Mouse (Mus musculus) T-helper 17 cell (primary cell): ENCODE measurements around the gene Setd5.

Source experiments
- in situ Hi-C, 2 experiments: fragments of 300-600 bp; cut with MboI, MseI; formaldehyde crosslinking; loops; 1 replicate in 1 of 2; 2 replicates in 1 of 2; pipeline ENCODE4 v1.15.1; 2025; ENCODE audit warnings: high pct_unique_total_duplicates in 2 of 2

The Setd5 gene

DNA sequence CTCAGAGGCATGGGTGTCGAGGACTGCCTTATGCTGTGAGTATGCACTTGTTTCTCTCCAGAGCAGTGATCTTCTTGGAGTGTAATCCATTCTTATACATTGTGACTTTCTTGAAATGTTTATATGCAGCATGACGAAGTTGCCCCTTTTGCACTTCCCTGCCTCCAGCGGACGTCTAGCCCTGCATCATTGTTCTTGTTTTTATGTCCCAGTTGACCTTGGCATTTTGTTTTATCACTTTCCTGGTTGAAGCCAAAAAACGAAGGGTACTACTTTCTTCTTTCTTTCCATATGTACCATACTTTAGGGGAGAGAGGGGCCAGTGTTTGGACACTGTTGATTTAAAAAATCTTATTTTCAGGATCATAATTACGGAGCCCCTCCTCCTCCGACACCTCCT lies 32.8 kb downstream of the Setd5 start:
- in situ Hi-C loops: loop anchor here (5.0 to 25.0 kb wide), 3 partner anchors 37 to 602 kb away; partner anchors contain the start of gene Ghrl (in 1 of the 2)

DNA sequence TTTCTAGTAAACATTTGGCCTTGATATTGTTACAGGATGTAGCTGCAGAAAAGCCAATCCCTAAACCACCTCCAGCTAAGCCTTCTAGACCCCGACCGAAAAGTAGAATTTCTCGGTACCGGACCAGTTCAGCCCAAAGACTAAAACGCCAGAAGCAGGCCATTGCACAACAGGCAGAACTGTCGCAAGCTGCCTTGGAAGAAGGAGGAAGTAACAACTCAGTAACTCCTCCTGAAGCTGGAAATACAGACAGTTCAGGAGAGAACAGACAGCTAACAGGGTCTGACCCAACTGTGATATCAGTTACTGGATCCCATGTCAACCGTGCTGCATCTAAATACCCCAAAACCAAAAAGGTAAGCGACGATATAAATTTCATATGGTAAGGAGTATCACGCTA lies 43.6 kb downstream of the Setd5 start:
- in situ Hi-C loops: loop anchor here in 1 of 2 experiments (25.0 kb wide), 1 partner anchor 591 kb away; the partner anchor contains the start of gene Ghrl

DNA sequence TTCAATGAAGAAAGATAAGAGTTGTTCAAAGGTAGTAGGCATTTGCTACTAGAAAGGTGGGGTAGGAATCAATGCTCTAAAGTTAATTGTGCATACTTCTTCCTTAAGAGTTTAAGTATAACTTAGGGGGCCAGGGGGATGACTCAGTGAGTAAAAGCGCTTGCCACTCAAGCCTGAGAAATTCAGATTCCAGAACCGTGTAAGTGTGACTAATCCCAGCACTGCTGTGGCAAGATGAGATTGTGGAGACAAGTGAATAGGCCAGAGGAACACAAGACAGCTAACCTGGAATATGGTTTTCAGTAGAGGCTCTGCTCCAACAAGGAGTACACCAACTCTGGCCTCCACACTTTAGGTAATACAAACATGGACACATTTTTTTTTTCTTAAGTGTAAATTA lies 56.2 kb downstream of the Setd5 start:
- in situ Hi-C loops: loop anchor here (10.0 to 25.0 kb wide), 2 partner anchors 181 to 579 kb away; partner anchors contain the start of gene Ghrl (in 1 of the 2)

DNA sequence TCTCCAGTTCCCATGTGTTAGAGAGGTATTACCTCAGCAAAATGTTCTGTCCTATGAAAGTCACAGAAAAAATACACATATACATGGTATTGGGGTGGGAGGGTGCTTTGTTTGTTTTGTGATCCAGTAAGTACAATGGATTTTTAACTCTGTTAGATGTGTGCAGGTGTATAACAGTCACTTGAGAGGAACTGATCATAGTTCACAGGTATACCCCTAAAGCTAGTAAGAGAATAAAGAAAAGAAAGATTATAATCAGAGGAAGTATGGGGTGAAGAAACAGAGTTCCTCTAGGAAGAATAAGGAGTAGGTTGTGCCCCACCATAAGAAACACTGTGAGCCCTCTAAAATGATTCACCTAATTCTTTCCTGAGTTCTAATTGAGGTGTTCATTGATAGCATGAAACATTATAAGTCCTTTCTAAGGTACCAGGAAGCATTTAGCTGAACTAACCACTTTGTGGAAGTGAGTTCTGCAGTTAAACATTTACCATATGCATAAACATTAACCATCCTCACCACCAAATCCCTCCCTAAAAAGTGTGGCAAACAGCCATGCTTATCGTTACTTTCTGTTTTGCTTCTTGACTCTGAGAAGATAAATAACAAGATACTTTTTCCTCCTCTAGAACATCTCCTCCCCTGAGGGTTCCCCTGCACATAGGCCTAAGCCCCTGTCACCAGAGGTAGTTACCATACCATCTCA lies 64.4 kb downstream of the Setd5 start:
- in situ Hi-C loops: loop anchor here in 1 of 2 experiments (25.0 kb wide), 1 partner anchor 571 kb away; the partner anchor contains the start of gene Ghrl

DNA sequence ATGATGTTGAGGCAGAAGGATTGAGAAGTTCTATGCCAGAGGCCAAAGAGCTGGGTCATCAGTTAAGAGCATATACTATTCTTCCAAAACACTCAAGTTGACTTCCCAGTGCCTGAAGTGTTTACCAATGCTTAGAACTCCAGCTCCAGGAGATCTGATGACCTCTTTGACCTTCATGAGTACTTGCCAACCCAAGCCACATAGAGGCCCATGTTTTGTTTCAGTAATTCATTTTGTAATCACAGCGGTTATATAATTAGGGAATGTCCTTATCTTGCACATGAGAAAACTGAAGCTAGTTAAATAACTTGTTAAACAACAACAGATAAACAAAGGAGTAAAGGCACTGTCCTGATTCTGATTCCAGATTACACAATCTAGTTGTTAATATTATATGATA lies 67.6 kb downstream of the Setd5 start:
- in situ Hi-C loops: loop anchor here in 1 of 2 experiments (5.0 to 25.0 kb wide), 2 partner anchors 32 to 568 kb away; partner anchors contain the start of gene Ghrl

- in situ Hi-C loops: loop anchor here in 1 of 2 experiments (5.0 to 25.0 kb wide), 2 partner anchors 33 to 567 kb away; partner anchors contain the start of gene Ghrl
Measured at GRCm38 (mm10) chr6:113145249-113145648, 68.1 kb downstream of the Setd5 start.

GRCm38 (mm10) chr6:113154071-113154470 lies 76.9 kb downstream of the Setd5 start:
- in situ Hi-C loops: no loop called here

GRCm38 (mm10) chr6:113154886-113155285 lies 77.7 kb downstream of the Setd5 start:
- in situ Hi-C loops: no loop called here

- in situ Hi-C loops: no loop called here
Measured at GRCm38 (mm10) chr6:113156064-113156463, 78.9 kb downstream of the Setd5 start.

- in situ Hi-C loops: no loop called here
Measured at GRCm38 (mm10) chr6:113160106-113160505, 82.9 kb downstream of the Setd5 start.

GRCm38 (mm10) chr6:113161982-113162381 lies 84.8 kb downstream of the Setd5 start:
- in situ Hi-C loops: no loop called here

- in situ Hi-C loops: no loop called here
Measured at GRCm38 (mm10) chr6:113163513-113163912, 86.3 kb downstream of the Setd5 start.

GRCm38 (mm10) chr6:113166661-113167251 lies 89.6 kb downstream of the Setd5 start:
- in situ Hi-C loops: no loop called here

- in situ Hi-C loops: no loop called here
Measured at GRCm38 (mm10) chr6:113168316-113168975, 91.3 kb downstream of the Setd5 start.

GRCm38 (mm10) chr6:113169852-113170251 lies 92.7 kb downstream of the Setd5 start:
- in situ Hi-C loops: no loop called here

GRCm38 (mm10) chr6:113170651-113171050 lies 93.5 kb downstream of the Setd5 start:
- in situ Hi-C loops: no loop called here

GRCm38 (mm10) chr6:113172011-113172410 lies 94.8 kb downstream of the Setd5 start:
- in situ Hi-C loops: no loop called here

- in situ Hi-C loops: no loop called here
Measured at GRCm38 (mm10) chr6:113172568-113172967, 95.4 kb downstream of the Setd5 start.

- in situ Hi-C loops: no loop called here
Measured at GRCm38 (mm10) chr6:113175469-113175868, 98.3 kb downstream of the Setd5 start.

GRCm38 (mm10) chr6:113176613-113177012 lies 99.4 kb downstream of the Setd5 start:
- in situ Hi-C loops: no loop called here

DNA sequence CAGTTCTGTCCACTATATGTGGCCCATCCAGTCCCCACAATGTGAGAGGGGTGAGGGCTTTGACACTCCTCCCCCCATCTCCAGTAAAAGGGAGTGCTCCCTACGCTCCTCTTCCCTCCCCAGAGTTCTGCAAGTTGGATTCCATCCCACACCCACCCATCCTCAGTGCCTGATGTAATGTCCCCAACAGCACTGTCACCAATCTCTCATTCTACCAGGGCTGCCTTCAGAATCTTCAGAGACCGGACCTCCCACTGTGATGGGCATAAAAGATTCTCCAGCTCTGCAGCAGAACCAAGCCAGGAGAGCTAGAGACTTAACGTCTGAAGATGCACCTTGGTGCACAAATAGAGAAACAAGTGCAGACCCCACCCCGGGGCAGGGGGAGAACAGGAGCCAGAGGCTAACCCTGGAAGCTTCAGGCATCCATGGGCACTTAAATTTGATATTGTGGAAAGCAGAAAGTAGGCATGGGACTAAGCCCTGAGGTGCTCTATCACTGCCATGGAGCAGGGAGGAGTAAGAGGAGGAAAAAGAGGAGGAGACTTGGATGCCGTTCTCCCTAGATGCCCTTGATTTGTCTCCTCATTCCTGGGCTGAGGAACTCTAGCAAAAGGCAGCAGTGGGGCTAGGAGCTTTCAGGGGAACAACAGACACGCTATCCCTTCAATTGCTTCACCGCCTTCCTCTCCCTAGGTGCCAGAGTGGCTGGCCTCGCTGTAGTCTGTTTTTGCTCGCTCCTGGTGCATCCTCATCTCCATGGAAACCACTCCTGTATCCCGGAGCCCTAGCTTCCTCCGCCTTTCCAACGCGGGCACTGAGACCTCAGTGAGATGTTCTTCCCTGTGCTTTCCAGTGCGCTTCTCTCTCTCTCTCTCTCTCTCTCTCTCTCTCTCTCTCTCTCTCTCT lies 101.4 kb downstream of the Setd5 start:
- in situ Hi-C loops: no loop called here
